Mouse (Mus musculus) Muller cell, postnatal 12 days (primary cell): ENCODE measurements around the gene Msi2.
A peak's percentile ranks its signal among the peaks of the same experiment; 100 is the strongest.

Experiments used
- DNase-seq: peaks from one replicate; pipeline ENCODE4 v3.0.0-alpha.2; 2015; ENCODE audit errors: inconsistent ontology term

Msi2 gene

DNA sequence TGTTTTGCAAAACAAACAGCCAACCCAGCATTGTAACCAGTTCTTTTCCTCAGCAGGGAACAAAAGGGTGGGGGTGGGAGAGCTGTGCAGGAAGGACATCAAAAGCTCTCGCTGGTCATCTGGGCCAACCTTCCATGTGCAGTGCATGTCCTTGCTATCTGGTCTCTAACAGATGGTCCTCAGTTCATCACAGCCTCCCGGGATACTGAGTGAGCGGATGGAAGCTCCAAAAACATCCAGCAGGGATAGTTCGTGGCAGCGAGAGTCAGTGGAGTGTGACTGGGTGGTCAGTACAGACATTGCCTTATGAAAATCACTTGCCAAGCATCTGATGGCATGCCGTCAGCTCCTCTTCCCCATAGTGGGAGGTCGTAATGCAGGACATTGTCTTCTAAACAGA is 153.5 kb downstream of the Msi2 start:
- no peak for DNase-seq

GRCm38 (mm10) chr11:88564363-88564762 is 153.9 kb downstream of the Msi2 start:
- no peak for DNase-seq

DNA sequence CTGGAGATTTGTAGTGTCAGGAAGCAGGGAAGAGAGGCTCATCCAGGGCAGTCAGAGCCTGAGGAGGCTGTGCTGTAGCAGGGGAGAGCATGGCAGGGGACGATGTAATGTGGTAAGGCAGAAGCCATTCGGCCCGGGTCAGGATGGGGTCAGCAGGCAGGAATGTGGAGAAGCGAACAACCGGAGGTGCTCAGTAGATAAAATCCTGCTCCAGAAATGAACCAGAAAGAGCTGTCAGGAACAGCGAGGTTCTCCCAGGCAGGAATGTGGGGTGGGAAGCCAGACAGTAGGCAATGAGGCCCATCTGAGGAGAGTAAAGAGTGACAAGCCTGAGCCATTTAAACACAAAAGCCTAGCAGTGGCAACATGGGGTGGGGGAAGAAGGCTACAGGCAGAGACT is 157.1 kb downstream of the Msi2 start:
- DNase-seq = peak; percentile 83

- no peak for DNase-seq
Observed at GRCm38 (mm10) chr11:88560634-88561033, 157.7 kb downstream of the Msi2 start.

GRCm38 (mm10) chr11:88559365-88559970 is 158.8 kb downstream of the Msi2 start:
- DNase-seq = no peak

DNA sequence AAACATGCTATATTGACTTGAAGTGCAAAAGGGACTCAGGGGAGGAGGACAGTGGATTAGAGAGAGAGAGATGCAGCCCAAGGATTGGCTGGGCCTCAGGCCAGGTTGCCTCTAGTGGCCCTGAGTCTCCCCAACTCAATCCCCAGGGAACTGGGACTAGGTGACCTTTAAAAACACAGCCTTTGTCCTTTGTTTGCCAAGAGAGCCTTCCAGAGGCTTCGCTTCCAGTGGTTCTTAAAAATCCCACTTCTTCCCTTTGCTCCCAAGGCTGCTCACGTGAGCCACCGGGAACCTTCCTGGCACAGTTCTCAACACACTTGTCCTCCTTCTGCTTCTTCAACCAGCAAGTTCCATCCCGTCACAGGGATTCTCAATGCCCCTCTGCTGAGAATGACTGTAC is 159.6 kb downstream of the Msi2 start:
- DNase-seq = no peak

DNA sequence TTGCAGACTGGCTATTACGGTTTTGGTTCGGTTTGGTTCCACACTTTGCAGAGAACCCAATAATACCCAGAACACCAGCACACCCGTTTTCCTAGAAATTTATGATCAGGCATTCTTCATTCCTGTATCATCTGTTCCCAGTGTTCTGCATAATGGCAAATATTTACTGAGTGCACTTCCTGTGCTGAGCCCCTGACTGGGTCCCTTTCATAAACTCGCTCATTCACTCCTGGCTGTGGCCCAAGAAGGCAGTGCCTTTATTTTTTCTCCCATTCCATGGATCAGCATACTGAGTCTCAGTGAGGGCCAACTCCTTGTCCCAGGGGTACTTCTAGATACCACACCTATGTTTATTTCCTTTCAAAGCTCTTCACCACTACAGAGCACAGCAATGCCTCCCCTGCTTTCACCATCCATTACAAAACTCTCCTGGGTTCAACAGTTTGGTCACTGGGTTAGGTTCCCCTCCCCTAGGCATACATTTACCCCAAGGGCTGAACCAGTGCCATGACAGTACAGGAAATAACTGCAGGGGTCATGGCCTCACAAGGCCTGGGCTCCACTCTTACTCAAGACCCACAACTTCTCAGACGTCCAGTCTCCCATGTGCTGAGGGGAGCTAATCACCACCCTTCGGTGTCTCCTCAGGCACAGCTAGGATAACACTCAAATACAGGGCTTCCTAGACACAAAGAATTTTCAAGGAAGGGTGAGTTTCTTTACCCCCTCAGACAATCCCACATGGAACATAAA is 160.3 kb downstream of the Msi2 start:
- peak; percentile 78 for DNase-seq

GRCm38 (mm10) chr11:88557116-88557768 is 161.1 kb downstream of the Msi2 start:
- DNase-seq = peak; percentile 55

DNA sequence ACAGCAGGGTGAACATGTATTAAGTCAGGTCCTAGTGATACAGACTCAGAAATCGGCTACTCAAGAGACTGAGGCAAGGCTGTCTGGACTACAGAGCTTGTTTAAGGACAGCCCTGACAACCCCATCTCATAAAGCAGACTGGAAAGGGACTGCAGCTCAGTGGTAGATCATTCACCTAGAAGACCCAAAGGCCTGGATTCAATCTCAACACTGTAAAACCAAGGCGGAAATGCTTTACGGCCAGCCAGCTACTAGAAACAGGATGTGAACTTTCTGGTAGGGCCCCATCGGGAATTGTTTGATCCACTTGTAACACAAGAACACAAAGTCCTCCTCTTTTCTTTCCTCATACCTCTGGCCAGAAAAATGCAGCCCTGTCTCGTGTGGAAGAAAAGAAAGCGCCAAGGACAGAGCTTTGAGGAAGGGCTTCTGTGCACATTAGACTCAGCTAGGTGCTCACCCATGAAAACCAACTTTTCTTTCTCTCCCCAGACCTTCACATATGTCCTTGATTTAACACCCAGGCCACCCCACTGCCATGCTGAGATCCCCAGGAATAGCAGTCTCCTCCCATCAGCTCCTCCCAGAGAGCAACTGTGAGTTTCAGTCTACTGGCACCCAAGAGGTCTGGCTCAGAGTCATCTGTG is 162.3 kb downstream of the Msi2 start:
- peak; percentile 52 for DNase-seq

- DNase-seq = no peak
Observed at GRCm38 (mm10) chr11:88555232-88555818, 163.0 kb downstream of the Msi2 start.

DNA sequence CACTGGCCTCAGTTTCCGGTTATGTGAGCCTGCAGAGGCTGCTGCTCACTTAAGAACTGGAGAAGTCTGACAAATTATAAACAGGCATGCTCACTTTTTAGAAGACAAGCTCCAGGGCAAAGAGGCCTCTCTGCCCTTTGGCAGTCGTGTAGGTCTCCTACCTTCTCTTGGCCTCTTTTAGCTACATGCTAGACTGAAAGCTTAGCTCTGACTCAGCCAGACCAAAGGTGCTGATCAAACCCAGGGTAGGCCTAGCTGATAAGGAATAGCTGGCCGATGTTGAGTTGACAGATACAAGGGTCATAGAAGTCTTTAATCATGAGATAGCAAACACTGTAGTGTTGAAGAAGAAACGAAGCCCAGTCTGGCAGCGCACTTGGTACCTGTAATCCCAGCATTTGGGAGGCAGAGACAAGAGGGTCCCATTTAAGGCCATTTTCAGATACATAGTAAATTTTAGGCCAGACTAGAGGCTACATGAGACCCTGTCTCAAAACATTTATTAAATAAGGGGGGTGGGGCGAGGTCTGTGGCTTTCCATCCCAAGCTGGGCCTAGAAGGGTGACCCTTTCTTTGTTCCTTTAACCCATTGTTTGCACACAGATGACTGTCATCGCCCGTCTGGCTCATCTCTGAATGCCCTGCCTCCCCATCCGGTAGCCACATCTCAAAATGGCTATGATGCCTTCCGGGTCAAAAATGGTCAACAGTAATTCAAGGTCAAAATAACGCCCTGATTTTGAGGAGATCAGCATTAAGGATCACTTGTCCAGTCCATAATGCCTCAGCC is 164.6 kb downstream of the Msi2 start:
- no peak for DNase-seq

- peak; percentile 75 for DNase-seq
Observed at GRCm38 (mm10) chr11:88552987-88553386, 165.3 kb downstream of the Msi2 start.

DNA sequence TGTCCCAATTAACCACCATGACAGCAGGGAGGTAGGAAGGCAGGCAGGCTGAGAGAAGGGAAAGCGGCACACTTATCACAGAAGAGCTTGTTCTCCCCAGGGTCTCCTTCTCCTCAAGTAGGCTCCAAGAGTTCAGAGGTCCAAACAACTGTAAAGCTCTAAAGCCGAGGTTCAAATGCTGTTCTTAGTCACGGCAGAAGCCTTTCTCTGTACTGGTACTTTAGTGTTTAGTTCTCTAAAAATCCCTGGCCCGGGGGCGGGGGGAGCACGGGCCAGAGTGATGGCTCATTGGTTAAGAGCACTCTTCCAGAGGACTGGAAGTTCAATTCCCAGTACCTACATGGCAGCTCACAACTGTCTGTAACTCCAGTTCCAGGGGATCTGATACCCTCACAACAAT is 165.9 kb downstream of the Msi2 start:
- DNase-seq = no peak

DNA sequence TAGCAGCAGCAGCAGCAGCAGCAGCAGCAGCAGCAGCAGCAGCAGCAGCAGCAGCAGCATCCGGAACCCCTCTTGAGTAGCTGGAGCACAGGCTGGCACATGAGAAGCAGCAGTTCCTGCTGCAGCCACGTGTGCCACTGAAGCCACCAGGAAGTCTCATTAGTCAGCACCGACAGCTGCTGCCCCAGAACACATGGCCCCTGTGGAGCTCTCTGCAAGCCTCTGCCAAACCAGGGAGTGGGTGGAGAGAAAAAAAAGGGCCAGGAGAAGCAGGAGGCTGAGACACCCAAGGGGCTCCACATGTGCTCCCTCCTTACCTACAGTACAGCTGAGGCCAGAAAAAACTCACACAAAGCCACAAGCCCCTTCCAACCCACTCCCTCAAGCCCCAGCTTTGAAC is 167.3 kb downstream of the Msi2 start:
- DNase-seq = peak; percentile 84

DNA sequence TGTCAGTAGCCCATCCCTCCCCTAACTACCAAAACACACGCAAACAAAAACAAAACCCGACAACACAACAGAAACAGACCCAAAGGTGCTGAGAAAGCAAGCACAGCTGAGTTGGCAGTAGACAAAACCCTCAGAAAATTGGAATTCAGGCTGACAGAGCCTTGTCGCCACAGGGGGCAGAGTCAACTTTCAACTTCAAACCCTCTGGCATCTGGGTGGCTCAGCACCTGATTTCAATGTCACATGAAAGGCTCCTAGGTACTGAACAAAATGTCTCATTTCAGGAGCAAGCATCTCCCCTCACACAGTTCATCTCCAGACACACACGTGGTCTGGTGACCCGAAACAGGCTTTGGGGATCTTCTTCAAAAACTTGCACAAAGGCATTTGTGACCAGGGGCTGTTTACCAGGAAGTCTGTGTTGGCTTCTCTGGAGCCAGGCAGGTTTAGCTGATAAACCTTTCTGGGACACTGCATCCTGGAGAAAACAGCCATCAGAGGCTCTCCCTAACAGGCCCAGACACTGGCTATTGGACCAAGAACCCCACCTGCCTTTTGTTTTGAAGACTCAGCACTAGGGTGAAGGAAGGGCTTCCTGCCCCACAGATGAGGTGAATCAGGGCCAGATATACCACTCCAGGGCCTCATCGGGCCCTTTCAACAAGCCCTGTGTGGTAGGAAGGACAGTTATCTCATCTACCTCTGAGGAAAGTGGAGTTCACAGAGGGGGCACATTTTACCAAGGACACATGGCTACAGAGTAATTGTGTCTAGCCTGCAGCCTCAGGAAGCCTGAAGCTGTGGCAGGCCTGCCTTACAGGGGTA is 168.0 kb downstream of the Msi2 start:
- DNase-seq = no peak

DNA sequence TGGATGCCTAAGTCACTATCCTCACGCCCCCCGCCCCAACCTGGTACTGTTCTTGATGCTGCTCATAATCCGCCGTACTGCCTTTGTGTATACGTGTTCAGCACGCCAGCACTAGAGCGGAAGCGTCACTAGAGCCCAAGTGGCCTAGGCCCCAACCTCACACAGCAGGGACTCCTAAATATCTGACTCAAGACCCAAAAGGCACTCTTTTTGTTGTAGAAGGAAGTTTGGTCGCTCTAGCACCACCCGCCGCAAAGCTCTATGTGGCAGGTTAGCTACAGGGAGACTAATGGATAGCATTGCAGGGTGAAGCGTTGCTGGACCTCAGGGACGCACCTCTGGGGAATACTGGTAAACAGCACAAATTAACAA is 168.8 kb downstream of the Msi2 start:
- no peak for DNase-seq

DNA sequence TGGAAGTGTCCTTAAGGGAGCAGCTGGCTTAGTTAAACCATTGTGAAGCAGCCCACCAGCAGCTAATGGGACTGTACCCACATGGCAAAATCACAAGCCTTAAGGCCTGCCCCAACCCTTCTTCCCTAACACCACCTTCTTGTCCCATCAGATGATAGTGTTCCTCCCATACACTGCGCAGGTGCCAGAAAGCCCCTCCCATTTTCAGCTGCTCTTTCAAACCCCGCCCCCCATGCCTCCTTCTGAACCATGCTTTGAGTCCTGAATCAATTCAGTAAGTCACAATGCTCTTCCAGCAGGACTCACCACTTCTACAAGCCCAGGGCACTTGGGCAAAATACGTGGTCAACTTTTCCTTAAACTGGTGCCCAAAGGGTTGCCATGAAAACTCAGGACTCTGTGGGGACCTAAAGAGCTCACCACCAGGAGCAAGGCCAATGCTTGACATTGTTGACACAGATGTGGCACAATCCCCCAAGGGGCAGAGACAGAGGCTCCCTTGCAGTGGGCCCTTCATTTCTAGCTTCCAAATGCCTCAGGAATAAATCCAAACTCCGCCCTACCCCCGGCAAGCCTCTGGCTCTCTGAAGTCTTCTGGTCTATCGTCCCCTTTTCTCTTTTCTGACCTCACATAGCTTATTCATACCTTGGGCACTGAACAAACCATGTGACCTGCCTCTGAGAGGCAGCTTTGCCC is 169.3 kb downstream of the Msi2 start:
- DNase-seq = no peak

DNA sequence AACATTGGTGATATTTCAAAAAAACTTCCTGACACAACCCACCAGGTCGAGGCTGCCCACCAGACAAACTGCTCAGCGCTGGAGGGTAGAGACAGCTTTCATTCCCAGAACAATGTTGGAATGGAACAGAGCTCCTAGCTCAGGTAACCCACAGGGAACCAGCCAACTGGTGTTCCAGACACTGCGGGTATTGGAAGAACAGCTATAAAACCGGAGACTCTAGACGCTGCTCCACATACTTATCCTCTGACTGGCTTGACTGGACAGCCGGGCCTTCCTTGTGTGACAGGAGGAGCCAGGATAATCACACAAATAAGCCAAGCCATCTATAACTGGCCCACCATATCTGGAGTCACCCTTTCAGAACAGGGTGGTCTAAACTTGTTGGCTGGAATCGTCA is 169.9 kb downstream of the Msi2 start:
- DNase-seq = no peak

DNA sequence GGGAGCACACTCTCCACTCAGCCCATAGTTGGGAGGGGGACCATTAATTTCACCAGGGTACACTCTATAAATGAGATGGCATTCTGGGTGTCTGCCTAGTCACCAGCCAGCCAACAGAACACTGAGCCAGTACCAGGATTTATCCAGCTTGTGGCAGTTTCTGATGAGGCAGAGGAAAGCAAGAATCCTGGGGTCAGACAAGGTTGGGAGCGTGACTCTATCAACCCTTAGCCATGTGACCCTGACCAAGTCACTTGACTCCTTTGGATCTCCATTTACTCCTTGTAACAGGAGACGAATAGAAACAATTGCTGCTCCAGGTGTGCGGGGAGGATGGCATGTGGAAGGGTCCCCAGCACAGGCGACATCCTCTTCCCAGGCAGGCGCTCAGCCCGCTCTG is 174.5 kb downstream of the Msi2 start:
- no peak for DNase-seq

DNA sequence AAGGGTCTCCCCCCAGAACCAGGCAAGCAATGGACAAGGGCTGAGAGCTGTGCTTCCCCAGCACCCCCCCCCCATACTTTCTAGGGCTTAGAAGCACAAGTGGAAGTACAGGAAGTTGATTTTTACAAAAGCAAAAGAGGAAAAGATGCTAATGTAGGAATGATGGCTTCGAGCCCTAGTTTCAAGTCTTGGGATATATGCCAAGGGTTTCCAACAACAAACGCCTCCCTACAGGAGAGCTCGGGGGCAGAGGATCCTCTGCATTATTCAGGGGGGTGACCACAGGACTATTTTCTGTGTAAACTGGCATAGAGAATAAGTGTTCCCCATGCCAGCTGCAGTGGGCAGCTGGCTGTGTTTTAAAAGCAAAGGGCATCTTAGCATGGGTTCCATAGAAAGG is 175.5 kb downstream of the Msi2 start:
- no peak for DNase-seq
